Mouse (Mus musculus) bone marrow, adult 2 months (tissue): ENCODE measurements around the gene Gcfc2.

Source experiments
- CTCF ChIP-seq: fragments of 200-500 bp; IDR thresholded peaks from 2 replicates; pipeline ENCODE4 v1.5.1; 2011; ENCODE audit warnings: low read length, control low read depth; ENCODE audit not compliant: control insufficient read depth, insufficient read depth
- POLR2A ChIP-seq: fragments of 200-500 bp; IDR thresholded peaks from 2 replicates; pipeline ENCODE4 v1.6.1; 2011; ENCODE audit warnings: low read depth, mild to moderate bottlenecking, control low read depth, low read length, borderline replicate concordance; ENCODE audit not compliant: control insufficient read depth

GRCm38 (mm10) chr6:81912177-81912576, 11.3 kb upstream of the Gcfc2 start:
- no peak for TF ChIP-seq CTCF
- TF ChIP-seq POLR2A: no peak
